Mouse (Mus musculus): ENCODE results near the gene Lin54. TPM values are rescaled to one million over a fixed set of nuclear protein-coding genes. Genes with fewer than 3 reads are reported as not detected.
"Not testable (repeated sequence)": the region's sequence is repeated elsewhere in the genome, so short reads cannot be mapped to it uniquely, and the experiment has no call there.

Gene Lin54
- polyA plus RNA-seq, 1 experiment from 2014 or later = 15.4 TPM

- no peaks in the 10 kb centered on the region for H3K9me3 ChIP-seq (replicated peaks)
- H3K4me1 ChIP-seq = peaks cover 49% of the 10 kb centered on the region
- H3K4me3 ChIP-seq = peak overlapping the region; percentile 70
- no peaks in the 10 kb centered on the region for H3K27me3 ChIP-seq (ENCODE audit: low read depth, poor library complexity, severe bottlenecking)
- H3K27ac ChIP-seq = peak overlapping the region; percentile 98
- WGBS = under 1% methylated on average over 20 of the region's 20 CpGs
- no peak for DNase-seq (ENCODE audit: low spot score)
- H3K36me3 ChIP-seq = peaks cover 46% of the 10 kb centered on the region
These were observed 71.6 kb downstream of the Lin54 start for GRCm38 (mm10) chr5:100428734-100429343.

- WGBS = 19% methylated on average over 5 of the region's 5 CpGs
- peak overlapping the region; percentile 70 for H3K4me3 ChIP-seq
- H3K27me3 ChIP-seq (ENCODE audit: low read depth, poor library complexity, severe bottlenecking) = no peaks in the 10 kb centered on the region
- peaks cover 54% of the 10 kb centered on the region for H3K4me1 ChIP-seq
- DNase-seq (ENCODE audit: low spot score) = no peak
- H3K36me3 ChIP-seq = peaks cover 52% of the 10 kb centered on the region
- H3K27ac ChIP-seq = peak overlapping the region; percentile 98
- H3K9me3 ChIP-seq (replicated peaks) = no peaks in the 10 kb centered on the region
These were observed 72.3 kb downstream of the Lin54 start for GRCm38 (mm10) chr5:100428031-100428733.

- Histone ChIP-seq H3K4me3 (peak overlapping the region; percentile 70), H3K36me3 (peaks cover 61% of the 10 kb centered on the region), H3K27me3 (ENCODE audit: low read depth, poor library complexity, severe bottlenecking) (no peaks in the 10 kb centered on the region), H3K27ac (no peak overlapping the region), H3K4me1 (peaks cover 54% of the 10 kb centered on the region), H3K9me3 (replicated peaks) (no peaks in the 10 kb centered on the region)
- 78% methylated on average over 9 of the region's 9 CpGs for WGBS
- DNase-seq (ENCODE audit: low spot score) = no peak
These were observed 73.2 kb downstream of the Lin54 start for GRCm38 (mm10) chr5:100427276-100427675.

- peaks cover 53% of the 10 kb centered on the region for H3K4me1 ChIP-seq
- WGBS = 80% methylated on average over 2 of the region's 2 CpGs
- H3K4me3 ChIP-seq; DNase-seq (ENCODE audit: low spot score); H3K27ac ChIP-seq; H3K27me3 ChIP-seq (ENCODE audit: low read depth, poor library complexity, severe bottlenecking); H3K9me3 ChIP-seq (replicated peaks): not testable (repeated sequence)
- H3K36me3 ChIP-seq = peaks cover 76% of the 10 kb centered on the region
These were observed 74.6 kb downstream of the Lin54 start for GRCm38 (mm10) chr5:100425823-100426222.

GRCm38 (mm10) chr5:100424252-100424651, 76.2 kb downstream of the Lin54 start:
- WGBS = 84% methylated on average over 3 of the region's 3 CpGs
- no peak overlapping the region for H3K27ac ChIP-seq
- no peaks in the 10 kb centered on the region for H3K9me3 ChIP-seq (replicated peaks)
- H3K36me3 ChIP-seq = peaks cover 91% of the 10 kb centered on the region
- H3K27me3 ChIP-seq (ENCODE audit: low read depth, poor library complexity, severe bottlenecking) = no peaks in the 10 kb centered on the region
- peak overlapping the region; percentile 28 for H3K4me3 ChIP-seq
- peaks cover 45% of the 10 kb centered on the region for H3K4me1 ChIP-seq
- DNase-seq (ENCODE audit: low spot score) = no peak

- 90% methylated on average over 7 of the region's 7 CpGs for WGBS
- DNase-seq (ENCODE audit: low spot score) = no peak
- H3K27ac ChIP-seq = no peak overlapping the region
- H3K36me3 ChIP-seq = peaks cover 98% of the 10 kb centered on the region
- peak overlapping the region; percentile 18; the same call in 1 of the 2 replicates for H3K4me3 ChIP-seq
- no peaks in the 10 kb centered on the region for H3K27me3 ChIP-seq (ENCODE audit: low read depth, poor library complexity, severe bottlenecking)
- H3K9me3 ChIP-seq (replicated peaks) = no peaks in the 10 kb centered on the region
- H3K4me1 ChIP-seq = peaks cover 45% of the 10 kb centered on the region
These were observed 76.8 kb downstream of the Lin54 start for GRCm38 (mm10) chr5:100423626-100424025.

GRCm38 (mm10) chr5:100418861-100419260, 81.6 kb downstream of the Lin54 start:
- Histone ChIP-seq H3K4me3 (no peak overlapping the region), H3K27me3 (ENCODE audit: low read depth, poor library complexity, severe bottlenecking) (no peaks in the 10 kb centered on the region), H3K36me3 (peaks cover 61% of the 10 kb centered on the region), H3K4me1 (peaks cover 17% of the 10 kb centered on the region), H3K9me3 (replicated peaks) (no peaks in the 10 kb centered on the region), H3K27ac (no peak overlapping the region)
- no peak for DNase-seq (ENCODE audit: low spot score)
- 74% methylated on average over 4 of the region's 4 CpGs for WGBS

- H3K9me3 ChIP-seq (replicated peaks) = no peaks in the 10 kb centered on the region
- H3K27ac ChIP-seq = no peak overlapping the region
- 93% methylated on average over 2 of the region's 2 CpGs for WGBS
- peaks cover 53% of the 10 kb centered on the region for H3K36me3 ChIP-seq
- H3K4me1 ChIP-seq = peaks cover 13% of the 10 kb centered on the region
- no peak overlapping the region for H3K4me3 ChIP-seq
- DNase-seq (ENCODE audit: low spot score) = no peak
- no peaks in the 10 kb centered on the region for H3K27me3 ChIP-seq (ENCODE audit: low read depth, poor library complexity, severe bottlenecking)
These were observed 82.4 kb downstream of the Lin54 start for GRCm38 (mm10) chr5:100418077-100418476.

GRCm38 (mm10) chr5:100415761-100416590, 84.5 kb downstream of the Lin54 start, which contains the start of gene Sec31a:
Sec31a (minus strand) TSS chr5:100416234.
- peak; percentile 99 for DNase-seq (ENCODE audit: low spot score)
- H3K36me3 ChIP-seq = peaks cover 32% of the 10 kb centered on the region
- no peaks in the 10 kb centered on the region for H3K27me3 ChIP-seq (ENCODE audit: low read depth, poor library complexity, severe bottlenecking)
- under 1% methylated on average over 82 of the region's 82 CpGs for WGBS
- peak within 1 kb of the TSS; percentile 92 for H3K27ac ChIP-seq
- H3K4me3 ChIP-seq = peak within 1 kb of the TSS; percentile 81
- no peaks in the 10 kb centered on the region for H3K9me3 ChIP-seq (replicated peaks)
- H3K4me1 ChIP-seq = peaks cover 13% of the 10 kb centered on the region

GRCm38 (mm10) chr5:100414474-100415196, 85.8 kb downstream of the Lin54 start:
- WGBS = 64% methylated on average over 11 of the region's 11 CpGs
- Histone ChIP-seq H3K27me3 (ENCODE audit: low read depth, poor library complexity, severe bottlenecking) (no peaks in the 10 kb centered on the region), H3K4me3 (peak overlapping the region; percentile 81), H3K27ac (no peak overlapping the region), H3K36me3 (peaks cover 26% of the 10 kb centered on the region), H3K9me3 (replicated peaks) (no peaks in the 10 kb centered on the region), H3K4me1 (peaks cover 13% of the 10 kb centered on the region)
- DNase-seq (ENCODE audit: low spot score) = no peak

GRCm38 (mm10) chr5:100412886-100413285, 87.6 kb downstream of the Lin54 start:
- H3K4me1 ChIP-seq = peaks cover 13% of the 10 kb centered on the region
- WGBS = 89% methylated on average over 3 of the region's 3 CpGs
- no peak overlapping the region for H3K27ac ChIP-seq
- H3K9me3 ChIP-seq (replicated peaks) = no peaks in the 10 kb centered on the region
- H3K27me3 ChIP-seq (ENCODE audit: low read depth, poor library complexity, severe bottlenecking) = no peaks in the 10 kb centered on the region
- DNase-seq (ENCODE audit: low spot score) = no peak
- no peak overlapping the region for H3K4me3 ChIP-seq
- H3K36me3 ChIP-seq = peaks cover 24% of the 10 kb centered on the region

GRCm38 (mm10) chr5:100410281-100410680, 90.2 kb downstream of the Lin54 start:
- WGBS = 93% methylated on average over 5 of the region's 5 CpGs
- no peak overlapping the region for H3K4me3 ChIP-seq

More at GRCm38 (mm10) chr5:100410281-100410680, 90.2 kb downstream of the Lin54 start:
- peaks cover 42% of the 10 kb centered on the region for H3K36me3 ChIP-seq
- DNase-seq (ENCODE audit: low spot score) = no peak
- H3K27me3 ChIP-seq (ENCODE audit: low read depth, poor library complexity, severe bottlenecking) = no peaks in the 10 kb centered on the region
- peaks cover 5% of the 10 kb centered on the region for H3K4me1 ChIP-seq
- no peaks in the 10 kb centered on the region for H3K9me3 ChIP-seq (replicated peaks)
- no peak overlapping the region for H3K27ac ChIP-seq

Measured in limb, embryonic 10.5 days (tissue).